Mouse (Mus musculus) heart, postnatal 0 days (tissue): ENCODE results near the gene Slc34a3.
A peak's percentile ranks its signal among the peaks of the same experiment; 100 is the strongest.

ENCODE experiments used
- CTCF ChIP-seq: IDR thresholded peaks from 2 replicates; pipeline ENCODE4 v1.5.1; 2016; ENCODE audit warnings: antibody characterized with exemption, control low read depth, low read depth
- EP300 ChIP-seq: IDR thresholded peaks from 2 replicates; pipeline ENCODE4 v1.6.1; 2016; ENCODE audit warnings: antibody characterized with exemption, low read depth

DNA sequence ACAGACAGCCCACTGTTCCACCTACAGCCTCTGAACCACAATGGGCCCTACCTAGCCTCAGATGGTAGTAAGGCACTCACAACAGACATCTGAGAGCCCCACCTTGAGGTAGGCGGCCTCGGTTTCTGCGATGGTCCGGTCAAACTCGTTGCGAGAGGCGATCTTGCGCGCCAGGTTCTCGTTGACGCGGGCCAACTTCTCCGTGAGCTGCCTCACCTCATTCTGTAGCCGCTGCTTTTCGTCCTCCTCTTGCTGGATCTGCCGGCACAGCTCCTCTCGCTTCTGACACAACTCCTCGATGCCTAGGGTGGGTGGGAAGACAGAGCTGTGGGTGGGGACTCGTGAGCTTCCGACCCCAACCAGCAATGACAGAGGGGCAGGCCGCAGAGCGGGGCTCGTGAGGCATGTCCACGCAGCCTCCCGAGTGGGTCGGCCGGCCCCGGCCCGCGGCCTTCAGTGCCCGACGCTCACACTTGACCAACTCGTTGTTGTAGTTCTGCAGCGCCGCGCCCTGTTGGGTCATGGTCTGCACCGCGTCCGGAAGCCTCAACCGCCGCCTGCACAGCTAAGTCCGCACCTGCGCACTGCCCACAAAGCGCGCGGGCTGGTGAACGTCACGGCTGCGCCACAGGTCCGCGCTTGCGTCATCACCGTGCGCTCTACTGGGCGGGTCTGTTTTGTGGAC, 37.8 kb upstream of the Slc34a3 start, which contains the start of the genes Ssna1 and Anapc2:
- TF ChIP-seq CTCF (peak; percentile 40), EP300 (no peak)
